Mouse (Mus musculus): ENCODE measurements at regions not wholly inside any gene's neighbourhood (a gene's known extent, or its start where the extent isn't known, plus 50 kb on each side); places are given as distances from the start of the nearest gene placed in this dataset.

- TF ChIP-seq JUND (conservative IDR thresholded peaks at IDR 0.05; ENCODE audit: low read depth, low read length) (no peak), IRF4 (IDR thresholded peaks at IDR 0.05; ENCODE audit: low read depth, low read length) (no peak), ELF1 (IDR thresholded peaks at IDR 0.05; ENCODE audit: low read depth, low read length) (no peak), MEF2A (IDR thresholded peaks at IDR 0.05; ENCODE audit: borderline replicate concordance, low read depth, low read length) (no peak), ETS1 (conservative IDR thresholded peaks at IDR 0.05; ENCODE audit: low read depth, low read length) (no peak), UBTF (IDR thresholded peaks at IDR 0.05; ENCODE audit: low read depth, low read length) (no peak), NRF1 (IDR thresholded peaks at IDR 0.05; ENCODE audit: low read depth, low read length) (no peak), NELFE (IDR thresholded peaks at IDR 0.05; ENCODE audit: low read depth, low read length) (no peak)
- in situ Hi-C loops (cut with MboI; ENCODE audit: low pct_ligation_motif_present, low pct_unique_long_range_greater_than_20kb, low sequenced_read_pairs) (no loop called here), dilution Hi-C loops (cut with MboI; ENCODE audit: extremely low pct_ligation_motif_present, extremely low pct_unique_long_range_greater_than_20kb, low sequenced_read_pairs) (no loop called here)
- H3K36me3 ChIP-seq (replicated peaks in 1 of 2; ENCODE audit: control insufficient read depth in 1 of 2, insufficient read depth in 1 of 2, low read length in 1 of 2), result no peaks in the 10 kb centered on the region
- no peak overlapping the region for H3K4me2 ChIP-seq (ENCODE audit: insufficient read depth, low read depth, poor library complexity, severe bottlenecking)
- DNase-seq (ENCODE audit: extremely low read depth), result no peak
- no peak overlapping the region for H3K27ac ChIP-seq (ENCODE audit: insufficient read depth, low read depth)
- H3K27me3 ChIP-seq (replicated peaks), result no peaks in the 10 kb centered on the region
- no peaks in the 10 kb centered on the region for H3K79me2 ChIP-seq (replicated peaks; ENCODE audit: control insufficient read depth, extremely low read depth, insufficient read depth, poor library complexity, severe bottlenecking)
- no peaks in the 10 kb centered on the region for H3K9me3 ChIP-seq (replicated peaks; ENCODE audit: low read length)
- H3K9ac ChIP-seq (ENCODE audit: insufficient read depth, low read depth), result no peak overlapping the region
- no peaks in the 10 kb centered on the region for H3K4me1 ChIP-seq (ENCODE audit: control insufficient read depth in 1 of 2, insufficient read depth in 2 of 2)
- no peak overlapping the region for H3K4me3 ChIP-seq (replicated peaks in 1 of 3; ENCODE audit: low read depth in 2 of 3, low read length in 2 of 3, poor library complexity in 1 of 3)
Observed at GRCm38 (mm10) chr3:140239276-140239675, 972.9 kb downstream of the Pdha2 start.

Data from CH12.LX (cell line).